Mouse (Mus musculus) stomach, postnatal 0 days (tissue): ENCODE measurements around the gene Rdh9. TPM values are rescaled to one million over a fixed set of nuclear protein-coding genes. Genes with fewer than 3 reads are reported as not detected.
"Not testable (repeated sequence)": the region's sequence is repeated elsewhere in the genome, so short reads cannot be mapped to it uniquely, and the experiment has no call there.

Source experiments
- ATAC-seq: fragments of 200-750 bp; cut with Nextera tagmentation; 2 replicates; pipeline ENCODE4 v1.8.0; 2017; ENCODE audit not compliant: low FRiP score, low TSS enrichment
- DNase-seq: peaks from one replicate; pipeline ENCODE4 v3.0.0-alpha.2; 2016; ENCODE audit warnings: low spot score
- H3K27ac ChIP-seq: fragments of 300-500 bp; sonication (generic); replicated peaks from 2 replicates; pipeline ENCODE4 v1.5.1; 2014; ENCODE audit warnings: mild to moderate bottlenecking, control low read depth
- H3K27me3 ChIP-seq: fragments of 300-500 bp; sonication (generic); 2 replicates; pipeline ENCODE4 v1.6.1; 2014; ENCODE audit warnings: low read length; ENCODE audit not compliant: control insufficient read depth, insufficient read depth
- H3K36me3 ChIP-seq: fragments of 300-500 bp; sonication (generic); 2 replicates; pipeline ENCODE4 v1.6.1; 2014; ENCODE audit warnings: low read length, mixed read lengths; ENCODE audit not compliant: control insufficient read depth, insufficient read depth
- H3K4me1 ChIP-seq: fragments of 300-500 bp; sonication (generic); replicated peaks from 2 replicates; pipeline ENCODE4 v1.6.1; 2014; ENCODE audit warnings: antibody characterized with exemption; ENCODE audit not compliant: control insufficient read depth, insufficient read depth
- H3K4me2 ChIP-seq: fragments of 300-500 bp; sonication (generic); replicated peaks from 2 replicates; pipeline ENCODE4 v1.6.1; 2014; ENCODE audit warnings: low read depth, mild to moderate bottlenecking, control low read depth, moderate library complexity
- H3K4me3 ChIP-seq: fragments of 300-500 bp; sonication (generic); 2 replicates; pipeline ENCODE4 v1.5.1; 2014; ENCODE audit warnings: low read depth, low read length, control low read depth
- H3K9ac ChIP-seq: fragments of 300-500 bp; sonication (generic); 2 replicates; pipeline ENCODE4 v1.6.1; 2014; ENCODE audit warnings: mild to moderate bottlenecking, low read length, control low read depth, mixed read lengths
- H3K9me3 ChIP-seq: fragments of 300-500 bp; sonication (generic); 2 replicates; pipeline ENCODE4 v1.6.1; 2016; ENCODE audit warnings: low read length; ENCODE audit not compliant: control insufficient read depth
- CTCF ChIP-seq: IDR thresholded peaks from 2 replicates; pipeline ENCODE4 v1.5.1; 2016; ENCODE audit warnings: antibody characterized with exemption, low read depth, mild to moderate bottlenecking, moderate library complexity
- EP300 ChIP-seq: optimal IDR thresholded peaks from 2 replicates; pipeline ENCODE3; 2016; ENCODE audit warnings: antibody characterized with exemption
- WGBS: fragments of 180-500 bp; shearing (Covaris S2); extraction: QIAGEN DNeasy Blood & Tissue Kit; methylation state at CpG from one replicate; pipeline ENCODE4 v1.1.7; 2014; 5-methylcytosine and 5-hydroxymethylcytosine counted together
- polyA plus RNA-seq: library from polyadenylated mRNA; unstranded; fragments of >200 nt; fragmentation: Nextera tagmentation; extraction: Ambion mirVana; gene quantifications from 2 replicates; pipeline ENCODE4 v1.2.1, GENCODE M21; 2015

The Rdh9 gene
- polyA plus RNA-seq, 1 experiment from 2014 or later: not detected

- Histone ChIP-seq H3K27me3 (no peaks in the 10 kb centered on the region), H3K9ac (no peak overlapping the region), H3K4me2 (no peak overlapping the region), H3K4me1 (no peaks in the 10 kb centered on the region), H3K4me3 (no peak overlapping the region), H3K9me3 (no peaks in the 10 kb centered on the region), H3K36me3 (no peaks in the 10 kb centered on the region), H3K27ac (no peak overlapping the region)
- TF ChIP-seq EP300 (no peak), CTCF (no peak)
- 45% methylated on average over 12 of the region's 12 CpGs for WGBS
- DNase-seq (no peak), ATAC-seq (0 out of 2 replicates have a peak, but pooled peaks have one; percentile 15)
These were observed 12.1 kb upstream of the Rdh9 start for GRCm38 (mm10) chr10:127763914-127764680.

- H3K4me2 ChIP-seq: no peak overlapping the region
- 76% methylated on average over 1 of the region's 1 CpGs for WGBS
- no peaks in the 10 kb centered on the region for H3K4me1 ChIP-seq
- no peak overlapping the region for H3K4me3 ChIP-seq
- no peaks in the 10 kb centered on the region for H3K9me3 ChIP-seq
- H3K9ac ChIP-seq: no peak overlapping the region
- no peaks in the 10 kb centered on the region for H3K36me3 ChIP-seq
- DNase-seq (no peak), ATAC-seq (no peak)
- H3K27ac ChIP-seq: no peak overlapping the region
- TF ChIP-seq CTCF (no peak), EP300 (no peak)
- H3K27me3 ChIP-seq: no peaks in the 10 kb centered on the region
These were observed 9.6 kb upstream of the Rdh9 start for GRCm38 (mm10) chr10:127766564-127766963.

GRCm38 (mm10) chr10:127782321-127782720, 6.1 kb downstream of the Rdh9 start:
- not testable (repeated sequence) for ATAC-seq, H3K27me3 ChIP-seq, H3K4me1 ChIP-seq, H3K27ac ChIP-seq, H3K9me3 ChIP-seq, DNase-seq, H3K4me3 ChIP-seq, H3K9ac ChIP-seq, H3K36me3 ChIP-seq, H3K4me2 ChIP-seq
- WGBS: 94% methylated on average over 17 of the region's 17 CpGs

GRCm38 (mm10) chr10:127785411-127785810, 9.2 kb downstream of the Rdh9 start:
- not testable (repeated sequence) for ATAC-seq, H3K4me3 ChIP-seq, H3K4me2 ChIP-seq, H3K4me1 ChIP-seq, H3K27ac ChIP-seq, DNase-seq, H3K36me3 ChIP-seq, H3K9me3 ChIP-seq, H3K9ac ChIP-seq, H3K27me3 ChIP-seq
- WGBS: 83% methylated on average over 1 of the region's 1 CpGs

- no peak overlapping the region for H3K4me2 ChIP-seq
- WGBS: 77% methylated on average over 1 of the region's 1 CpGs
- no peak overlapping the region for H3K9ac ChIP-seq
- H3K4me1 ChIP-seq: no peaks in the 10 kb centered on the region
- H3K36me3 ChIP-seq: no peaks in the 10 kb centered on the region
- H3K4me3 ChIP-seq: no peak overlapping the region
- TF ChIP-seq EP300 (no peak), CTCF (no peak)
- no peak overlapping the region for H3K27ac ChIP-seq
- DNase-seq (no peak), ATAC-seq (no peak)
- H3K27me3 ChIP-seq: no peaks in the 10 kb centered on the region
- no peaks in the 10 kb centered on the region for H3K9me3 ChIP-seq
These were observed 23.1 kb downstream of the Rdh9 start for GRCm38 (mm10) chr10:127799295-127799694.

- TF ChIP-seq EP300: no peak
- TF ChIP-seq CTCF: no peak
- Histone ChIP-seq H3K4me2 (no peak within 1 kb of the TSS), H3K9me3 (no peaks in the 10 kb centered on the region), H3K9ac (no peak within 1 kb of the TSS), H3K4me3 (no peak within 1 kb of the TSS), H3K27me3 (no peaks in the 10 kb centered on the region), H3K27ac (no peak within 1 kb of the TSS), H3K36me3 (no peaks in the 10 kb centered on the region), H3K4me1 (no peaks in the 10 kb centered on the region)
- WGBS: 80% methylated on average over 6 of the region's 6 CpGs
- ATAC-seq (peak; percentile 57; the same call in 1 of the 2 replicates), DNase-seq (no peak)
These were observed 24.7 kb downstream of the Rdh9 start, which contains the start of gene Rdh16 for GRCm38 (mm10) chr10:127800891-127801290. Gene Rdh16 (plus strand): TSS chr10:127801152.
